Mouse (Mus musculus) C2C12 (cell line): ENCODE measurements around the gene Grcc10.

Experiments
- CTCF ChIP-seq: IDR thresholded peaks from one replicate; pipeline ENCODE4 v1.5.1; 2011; ENCODE audit not compliant: control insufficient read depth, insufficient read depth, insufficient read length
- MYOD1 ChIP-seq: IDR thresholded peaks from one replicate; pipeline ENCODE4 v1.6.1; 2011; ENCODE audit warnings: low read depth; ENCODE audit not compliant: control insufficient read depth, insufficient read length
- USF1 ChIP-seq: IDR thresholded peaks from one replicate; pipeline ENCODE4 v1.6.1; 2011; ENCODE audit warnings: low read depth, mild to moderate bottlenecking, control low read depth, moderate library complexity

- TF ChIP-seq CTCF = no peak
- TF ChIP-seq USF1 = no peak
- no peak for TF ChIP-seq MYOD1
These were observed 38.9 kb downstream of the Grcc10 start for GRCm38 (mm10) chr6:124702102-124702783.
